Mouse (Mus musculus) testis, adult 2 months (tissue): ENCODE measurements at regions not wholly inside any gene's neighbourhood (a gene's known extent, or its start where the extent isn't known, plus 50 kb on each side); places are given as distances from the start of the nearest gene placed in this dataset.

Source experiments
- H3K27ac ChIP-seq: fragments of 200-500 bp; 2 replicates; pipeline ENCODE4 v1.5.1; 2012; ENCODE audit warnings: low read depth, low read length; ENCODE audit not compliant: control insufficient read depth, insufficient read depth
- H3K27me3 ChIP-seq: fragments of 200-500 bp; 2 replicates; pipeline ENCODE4 v1.6.1; 2012; ENCODE audit warnings: mild to moderate bottlenecking, low read length, moderate library complexity; ENCODE audit not compliant: control insufficient read depth, insufficient read depth
- H3K36me3 ChIP-seq: fragments of 200-500 bp; 2 replicates; pipeline ENCODE4 v1.6.1; 2012; ENCODE audit warnings: mild to moderate bottlenecking, low read length; ENCODE audit not compliant: control insufficient read depth, insufficient read depth
- H3K4me1 ChIP-seq: fragments of 200-500 bp; 2 replicates; pipeline ENCODE4 v1.6.1; 2012; ENCODE audit warnings: low read length; ENCODE audit not compliant: control insufficient read depth, insufficient read depth
- H3K4me3 ChIP-seq: fragments of 200-500 bp; 2 replicates; pipeline ENCODE4 v1.5.1; 2012; ENCODE audit warnings: low read depth, mild to moderate bottlenecking, low read length, moderate library complexity, mixed read lengths; ENCODE audit not compliant: control insufficient read depth
- CTCF ChIP-seq: fragments of 200-500 bp; IDR thresholded peaks from 2 replicates; pipeline ENCODE4 v1.5.1; 2012; ENCODE audit warnings: low read depth, mild to moderate bottlenecking, inconsistent platforms, low read length, moderate library complexity; ENCODE audit not compliant: control insufficient read depth, insufficient read depth, insufficient replicate concordance
- POLR2A ChIP-seq: fragments of 200-500 bp; IDR thresholded peaks from 2 replicates; pipeline ENCODE4 v1.6.1; 2012; ENCODE audit warnings: low read depth, mild to moderate bottlenecking, inconsistent platforms, low read length, moderate library complexity; ENCODE audit not compliant: control insufficient read depth

- no peaks in the 10 kb centered on the region for H3K36me3 ChIP-seq
- no peaks in the 10 kb centered on the region for H3K27me3 ChIP-seq
- H3K4me3 ChIP-seq = no peak overlapping the region
- H3K4me1 ChIP-seq = no peaks in the 10 kb centered on the region
- TF ChIP-seq POLR2A = no peak
- no peak for TF ChIP-seq CTCF
- H3K27ac ChIP-seq = no peak overlapping the region
Observed at GRCm38 (mm10) chr16:73770440-73770856, 641.2 kb downstream of the Robo2 start.

DNA sequence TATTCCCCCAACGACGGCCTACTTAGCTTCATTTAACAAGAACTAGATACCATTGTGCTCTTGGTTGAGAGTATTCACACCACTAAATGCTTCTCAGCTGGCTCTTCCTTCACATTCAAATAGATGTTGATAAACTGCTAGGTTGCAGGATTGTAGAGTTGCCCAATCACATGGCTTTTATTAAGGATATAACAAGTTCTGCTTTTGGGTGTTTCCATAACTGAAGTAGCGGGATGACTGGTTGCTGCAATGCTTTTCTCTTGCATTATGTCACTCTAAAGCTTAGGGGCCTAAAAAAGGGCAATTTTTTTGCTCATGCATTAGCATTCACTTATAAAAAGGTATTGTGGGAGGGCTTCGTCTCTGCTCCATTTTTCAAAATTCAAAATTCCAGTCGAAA is 641.9 kb downstream of the Robo2 start:
- no peak for TF ChIP-seq POLR2A
- TF ChIP-seq CTCF = no peak
- no peak overlapping the region for H3K4me3 ChIP-seq
- no peaks in the 10 kb centered on the region for H3K36me3 ChIP-seq
- H3K27me3 ChIP-seq = no peaks in the 10 kb centered on the region
- H3K27ac ChIP-seq = no peak overlapping the region
- no peaks in the 10 kb centered on the region for H3K4me1 ChIP-seq

GRCm38 (mm10) chr16:73768706-73769105 is 642.9 kb downstream of the Robo2 start:
- no peak for TF ChIP-seq CTCF
- TF ChIP-seq POLR2A = no peak
- Histone ChIP-seq H3K4me3 (no peak overlapping the region), H3K4me1 (no peaks in the 10 kb centered on the region), H3K27me3 (no peaks in the 10 kb centered on the region), H3K27ac (no peak overlapping the region), H3K36me3 (no peaks in the 10 kb centered on the region)

- Histone ChIP-seq H3K27me3 (no peaks in the 10 kb centered on the region), H3K27ac (no peak overlapping the region), H3K36me3 (no peaks in the 10 kb centered on the region), H3K4me3 (no peak overlapping the region), H3K4me1 (no peaks in the 10 kb centered on the region)
- TF ChIP-seq CTCF (no peak), POLR2A (no peak)
Observed at GRCm38 (mm10) chr16:73765184-73765583, 646.4 kb downstream of the Robo2 start.

GRCm38 (mm10) chr16:73760921-73761320 is 650.7 kb downstream of the Robo2 start:
- no peak overlapping the region for H3K27ac ChIP-seq
- no peak for TF ChIP-seq CTCF
- TF ChIP-seq POLR2A = no peak
- H3K36me3 ChIP-seq = no peaks in the 10 kb centered on the region
- H3K4me3 ChIP-seq = no peak overlapping the region
- H3K27me3 ChIP-seq = no peaks in the 10 kb centered on the region
- no peaks in the 10 kb centered on the region for H3K4me1 ChIP-seq

DNA sequence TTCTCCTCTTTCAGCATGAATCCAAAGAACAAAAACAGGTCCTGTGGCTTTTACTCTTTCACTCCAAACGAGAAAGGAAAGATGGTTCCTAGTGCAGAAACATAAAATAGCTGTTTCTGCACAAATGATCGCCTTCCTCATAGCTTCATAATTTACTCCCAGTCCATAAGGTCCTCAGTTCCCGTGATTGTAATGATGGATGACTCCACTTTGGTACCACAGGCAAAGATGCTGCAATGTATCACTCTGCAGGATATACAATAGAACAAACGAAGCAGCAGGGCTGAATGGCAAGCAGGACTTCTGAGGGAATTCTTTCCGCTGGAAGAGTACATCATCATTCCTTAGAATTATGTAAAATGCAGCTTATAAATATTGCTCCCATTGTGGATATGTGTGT is 652.8 kb downstream of the Robo2 start:
- Histone ChIP-seq H3K4me1 (no peaks in the 10 kb centered on the region), H3K4me3 (no peak overlapping the region), H3K27me3 (no peaks in the 10 kb centered on the region), H3K27ac (no peak overlapping the region), H3K36me3 (no peaks in the 10 kb centered on the region)
- TF ChIP-seq POLR2A = no peak
- TF ChIP-seq CTCF = no peak

- Histone ChIP-seq H3K4me3 (no peak overlapping the region), H3K27me3 (no peaks in the 10 kb centered on the region)
- no peak for TF ChIP-seq POLR2A
- no peak for TF ChIP-seq CTCF
Observed at GRCm38 (mm10) chr16:73754302-73754701, 657.3 kb downstream of the Robo2 start.

DNA sequence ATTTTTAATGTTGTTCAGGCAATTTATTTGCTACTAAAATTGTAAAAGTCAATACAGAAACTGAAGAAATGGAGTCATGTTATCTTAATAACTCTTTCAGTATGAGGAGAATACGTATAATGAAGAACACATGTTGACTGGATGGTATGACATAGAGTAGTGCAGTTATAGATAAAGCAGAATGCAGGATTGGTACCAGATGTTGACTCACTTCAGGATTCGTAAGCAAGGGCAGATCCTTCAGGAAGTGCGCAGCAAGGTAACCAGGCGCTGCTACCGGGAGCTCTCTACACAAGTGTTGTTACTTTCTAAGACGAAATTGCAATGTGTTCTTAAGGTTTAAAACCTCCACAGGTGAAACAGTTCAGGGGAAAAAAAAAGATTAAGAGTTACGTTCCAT is 683.3 kb downstream of the Robo2 start:
- no peak overlapping the region for H3K4me3 ChIP-seq
- H3K27ac ChIP-seq = no peak overlapping the region
- TF ChIP-seq CTCF (no peak), POLR2A (no peak)
- H3K27me3 ChIP-seq = no peaks in the 10 kb centered on the region
- H3K4me1 ChIP-seq = no peaks in the 10 kb centered on the region
- H3K36me3 ChIP-seq = no peaks in the 10 kb centered on the region

More at GRCm38 (mm10) chr16:73754302-73754701, 657.3 kb downstream of the Robo2 start:
- H3K27ac ChIP-seq = no peak overlapping the region
- H3K4me1 ChIP-seq = no peaks in the 10 kb centered on the region
- H3K36me3 ChIP-seq = no peaks in the 10 kb centered on the region
